Comparison of ENCODE assay signal across 12 mouse cellular contexts in the genomic region with DNA sequence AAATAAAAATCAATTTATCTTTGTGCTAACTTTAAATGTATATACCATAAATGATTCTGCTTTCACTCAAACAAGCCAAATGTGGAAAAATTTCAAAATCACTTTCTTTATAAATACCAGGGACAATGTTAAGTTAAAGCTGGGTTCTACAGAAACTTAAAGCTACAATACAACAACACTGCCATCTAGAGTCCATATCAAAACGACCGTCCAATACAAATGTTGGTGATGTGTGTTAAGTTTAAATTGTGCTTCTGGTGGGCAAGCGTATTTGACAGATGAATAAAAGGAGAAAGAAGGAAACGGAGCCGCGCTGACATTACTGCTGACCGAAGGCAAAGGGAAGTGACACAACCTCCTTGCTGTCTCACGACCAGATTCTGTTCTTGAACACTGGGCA. TPM values are rescaled to one million over a fixed set of nuclear protein-coding genes. Genes with fewer than 3 reads are reported as not detected.
DNase-seq lines count a peak whose midpoint lies in the region; ATAC-seq and TF ChIP-seq lines count a peak whose summit lies in the region.
"Had no signal": no experiment of that assay in that cellular context is flagged by ENCODE, and none has a peak within 500 bp of the region (broad histone marks: within the 10 kb centered on the region; RNA-seq: fewer than 3 reads in every experiment).

No protein-coding gene starts in this region.

- H3K4me1 ChIP-seq in embryonic facial prominence, embryonic 11.5 days (ENCODE audit: control insufficient read depth, insufficient read depth, low read length) = no peaks in the 10 kb centered on the region
- no peaks in the 10 kb centered on the region for H3K4me1 ChIP-seq in embryonic facial prominence, embryonic 10.5 days
- H3K4me1 ChIP-seq in liver, embryonic 14.5 days (replicated peaks; ENCODE audit: control insufficient read depth in 2 of 2, insufficient read depth in 2 of 2, low read length in 1 of 2) = no peaks in the 10 kb centered on the region
- no peaks in the 10 kb centered on the region for H3K4me1 ChIP-seq in liver, embryonic 12.5 days
- H3K4me1 ChIP-seq in midbrain, postnatal 0 days (ENCODE audit: insufficient read depth, low read length) = no peaks in the 10 kb centered on the region
- H3K4me1 ChIP-seq: hindbrain, embryonic 10.5 days had no signal

- no peak overlapping the region for H3K4me3 ChIP-seq in embryonic facial prominence, embryonic 11.5 days (ENCODE audit: low read depth, low read length)
- H3K4me3 ChIP-seq in embryonic facial prominence, embryonic 10.5 days = no peak overlapping the region
- H3K4me3 ChIP-seq in liver, embryonic 14.5 days (ENCODE audit: insufficient read depth in 1 of 2, low read depth in 2 of 2, low read length in 2 of 2) = no peak overlapping the region
- H3K4me3 ChIP-seq in liver, embryonic 12.5 days = no peak overlapping the region
- H3K4me3 ChIP-seq in midbrain, postnatal 0 days (ENCODE audit: low read depth, low read length) = no peak overlapping the region
- H3K4me3 ChIP-seq: hindbrain, embryonic 10.5 days; megakaryocyte, embryonic 14.5 days had no signal

- no peak overlapping the region for H3K4me2 ChIP-seq in embryonic facial prominence, embryonic 11.5 days (ENCODE audit: low read depth, low read length)
- H3K4me2 ChIP-seq in liver, embryonic 14.5 days (ENCODE audit: low read depth) = no peak overlapping the region
- no peak overlapping the region for H3K4me2 ChIP-seq in liver, embryonic 12.5 days
- H3K4me2 ChIP-seq in midbrain, postnatal 0 days (ENCODE audit: low read depth, low read length, poor library complexity, severe bottlenecking) = no peak overlapping the region

- H3K36me3 ChIP-seq in embryonic facial prominence, embryonic 11.5 days (replicated peaks; ENCODE audit: control insufficient read depth, insufficient read depth, low read depth, low read length) = no peaks in the 10 kb centered on the region
- H3K36me3 ChIP-seq in embryonic facial prominence, embryonic 10.5 days (replicated peaks) = peaks cover 21% of the 10 kb centered on the region
- H3K36me3 ChIP-seq in liver, embryonic 14.5 days (replicated peaks; ENCODE audit: control insufficient read depth, insufficient read depth, low read depth) = peaks cover 17% of the 10 kb centered on the region
- H3K36me3 ChIP-seq in liver, embryonic 12.5 days = peaks cover 52% of the 10 kb centered on the region
- no peaks in the 10 kb centered on the region for H3K36me3 ChIP-seq in midbrain, postnatal 0 days (ENCODE audit: insufficient read depth, low read length)

- H3K27ac ChIP-seq in embryonic facial prominence, embryonic 11.5 days (replicated peaks; ENCODE audit: low read depth, low read length) = no peak overlapping the region
- H3K27ac ChIP-seq in embryonic facial prominence, embryonic 10.5 days (replicated peaks) = no peak overlapping the region
- H3K27ac ChIP-seq in liver, embryonic 14.5 days = no peak overlapping the region
- no peak overlapping the region for H3K27ac ChIP-seq in liver, embryonic 12.5 days
- no peak overlapping the region for H3K27ac ChIP-seq in midbrain, postnatal 0 days (ENCODE audit: low read depth, low read length)
- H3K27ac ChIP-seq: hindbrain, embryonic 10.5 days had no signal

- no peak overlapping the region for H3K9ac ChIP-seq in embryonic facial prominence, embryonic 11.5 days (replicated peaks; ENCODE audit: low read length)
- H3K9ac ChIP-seq in liver, embryonic 14.5 days (replicated peaks) = no peak overlapping the region
- no peak overlapping the region for H3K9ac ChIP-seq in liver, embryonic 12.5 days
- no peak overlapping the region for H3K9ac ChIP-seq in midbrain, postnatal 0 days (replicated peaks; ENCODE audit: low read length, poor library complexity, severe bottlenecking)

- no peaks in the 10 kb centered on the region for H3K9me3 ChIP-seq in embryonic facial prominence, embryonic 11.5 days (replicated peaks; ENCODE audit: control insufficient read depth, low read length)
- no peaks in the 10 kb centered on the region for H3K9me3 ChIP-seq in embryonic facial prominence, embryonic 10.5 days
- H3K9me3 ChIP-seq in liver, embryonic 14.5 days (ENCODE audit: control insufficient read depth, low read length) = no peaks in the 10 kb centered on the region
- no peaks in the 10 kb centered on the region for H3K9me3 ChIP-seq in liver, embryonic 12.5 days (replicated peaks)
- no peaks in the 10 kb centered on the region for H3K9me3 ChIP-seq in midbrain, postnatal 0 days (ENCODE audit: low read length)
- H3K9me3 ChIP-seq: G1E; hindbrain, embryonic 10.5 days; megakaryocyte, embryonic 14.5 days had no signal

- no peaks in the 10 kb centered on the region for H3K27me3 ChIP-seq in embryonic facial prominence, embryonic 11.5 days (ENCODE audit: control insufficient read depth, insufficient read depth, low read length)
- H3K27me3 ChIP-seq in embryonic facial prominence, embryonic 10.5 days (replicated peaks; ENCODE audit: low read depth, poor library complexity, severe bottlenecking) = no peaks in the 10 kb centered on the region
- no peaks in the 10 kb centered on the region for H3K27me3 ChIP-seq in liver, embryonic 14.5 days (ENCODE audit: control insufficient read depth, insufficient read depth, low read length)
- no peaks in the 10 kb centered on the region for H3K27me3 ChIP-seq in liver, embryonic 12.5 days (replicated peaks)
- no peaks in the 10 kb centered on the region for H3K27me3 ChIP-seq in midbrain, postnatal 0 days (ENCODE audit: insufficient read depth, low read length)
- H3K27me3 ChIP-seq: megakaryocyte, embryonic 14.5 days had no signal

- 78% methylated on average over 8 of the region's 8 CpGs for WGBS in embryonic facial prominence, embryonic 11.5 days
- 85% methylated on average over 8 of the region's 8 CpGs for WGBS in embryonic facial prominence, embryonic 10.5 days
- 65% methylated on average over 8 of the region's 8 CpGs for WGBS in liver, embryonic 14.5 days (ENCODE audit: insufficient replicate concordance)
- 77% methylated on average over 8 of the region's 8 CpGs for WGBS in liver, embryonic 12.5 days (ENCODE audit: insufficient replicate concordance)
- WGBS in midbrain, postnatal 0 days = 64% methylated on average over 8 of the region's 8 CpGs

- TF ChIP-seq EP300 in liver, embryonic 14.5 days (IDR thresholded peaks at IDR 0.05; ENCODE audit: low read depth) = no peak

- ATAC-seq in embryonic facial prominence, embryonic 11.5 days (replicated peaks; ENCODE audit: insufficient number of reproducible peaks, low FRiP score, low TSS enrichment, low read depth) = no peak
- ATAC-seq in liver, embryonic 14.5 days (ENCODE audit: insufficient read depth) = no peak
- no peak for ATAC-seq in liver, embryonic 12.5 days
- no peak for ATAC-seq in midbrain, postnatal 0 days (ENCODE audit: low FRiP score)

- peak; percentile 52 for DNase-seq in embryonic facial prominence, embryonic 11.5 days (ENCODE audit: low spot score)
- DNase-seq in embryonic facial prominence, embryonic 10.5 days (ENCODE audit: low spot score) = no peak
- no peak for DNase-seq in liver, embryonic 14.5 days (ENCODE audit: low read depth in 3 of 3, low spot score in 3 of 3)
- DNase-seq in ZHBTc4 (ENCODE audit: low read depth, low spot score) = peak; percentile 19
- peak; percentile 85 for DNase-seq in midbrain, postnatal 0 days (ENCODE audit: low spot score)
- no peak for DNase-seq in gastrocnemius, adult 18-20 months (ENCODE audit: low spot score)
- no peak for DNase-seq in layer of hippocampus, adult 8-10 months (ENCODE audit: low spot score in 2 of 2)
- DNase-seq: right cerebral cortex, postnatal 25 days had no signal

- peak; percentile 41; the same call in 1 of the 2 replicates for TF ChIP-seq CTCF in liver, embryonic 14.5 days (IDR thresholded peaks at IDR 0.05; ENCODE audit: low read depth)
- TF ChIP-seq CTCF in midbrain, postnatal 0 days (IDR thresholded peaks at IDR 0.05) = peak; percentile 86

RNA-seq across cellular contexts. Expression of a gene that starts 38.4 kb away (rescaled TPM):
- 59.9 and 60.2 TPM in 2 replicates for polyA plus RNA-seq in embryonic facial prominence, embryonic 11.5 days (2014; fragmentation: Nextera tagmentation; extraction: Ambion mirVana)
- polyA plus RNA-seq in embryonic facial prominence, embryonic 10.5 days (2016; fragmentation: Nextera tagmentation; extraction: Ambion mirVana) = 50.1 and 50.7 TPM in 2 replicates
- polyA plus RNA-seq in liver, embryonic 14.5 days (2012; rRNA removed) = 9.6 and 12.8 TPM in 2 replicates
- 55.8 and 63.0 TPM in 2 replicates for polyA plus RNA-seq in liver, embryonic 14.5 days (2014; fragmentation: Nextera tagmentation; extraction: Ambion mirVana)
- 66.5 and 72.8 TPM in 2 replicates for polyA plus RNA-seq in liver, embryonic 12.5 days (2016; fragmentation: Nextera tagmentation; extraction: Ambion mirVana)
- 27.7 and 28.9 TPM in 2 replicates for total RNA-seq in midbrain, postnatal 0 days (2014; rRNA removed)
- 28.5 and 31.5 TPM in 2 replicates for polyA plus RNA-seq in midbrain, postnatal 0 days (2015; fragmentation: Nextera tagmentation; extraction: Ambion mirVana)
- total RNA-seq in gastrocnemius, adult 18-20 months (2021) = 1 to 10 TPM; 7.4 to 8.3 TPM
- 10 to 100 TPM; 17.1 to 25.3 (median 22.5) TPM for total RNA-seq in layer of hippocampus, adult 8-10 months (2022)

Comparison
In these comparisons a context has a peak if more than half of its experiments do, and no peak if none do; other contexts are left out.
1. DNase-seq: peak in embryonic facial prominence, embryonic 11.5 days (single experiment), ZHBTc4 (single experiment) and midbrain, postnatal 0 days (single experiment); none in embryonic facial prominence, embryonic 10.5 days (single experiment), liver, embryonic 14.5 days (0 of 3), gastrocnemius, adult 18-20 months (single experiment) and layer of hippocampus, adult 8-10 months (0 of 2).